Mouse (Mus musculus) 3T3-L1 (cell line): Measurements from ENCODE around the gene Gm20517.
"Not testable (repeated sequence)": the region's sequence is repeated elsewhere in the genome, so short reads cannot be mapped to it uniquely, and the experiment has no call there.

Experiments
- DNase-seq: peaks from one replicate; pipeline ENCODE4 v3.0.0-alpha.2; 2015; ENCODE audit warnings: low read depth, low spot score

Gene Gm20517

GRCm38 (mm10) chr17:47596839-47597164 lies 14.6 kb upstream of the Gm20517 start:
- no peak for DNase-seq

DNA sequence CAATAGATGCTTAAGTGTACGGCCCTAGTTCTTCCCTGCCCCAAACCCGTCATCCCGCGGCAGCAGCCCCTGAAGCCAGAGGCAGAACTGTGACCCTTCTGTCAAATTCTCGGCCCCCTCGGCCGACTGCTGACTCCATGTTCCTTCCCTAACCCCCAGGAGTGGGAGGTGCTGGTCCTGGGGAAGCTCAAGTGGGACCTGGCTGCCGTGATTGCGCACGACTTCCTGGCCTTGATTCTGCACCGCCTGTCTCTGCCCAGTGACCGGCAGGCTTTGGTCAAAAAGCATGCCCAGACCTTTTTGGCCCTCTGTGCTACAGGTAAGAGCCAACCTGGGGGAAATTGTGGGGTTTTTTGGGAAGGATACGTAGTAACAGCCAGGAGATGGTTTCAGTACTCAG lies 14.1 kb upstream of the Gm20517 start:
- no peak for DNase-seq

- peak; percentile 62 for DNase-seq
Observed at GRCm38 (mm10) chr17:47597838-47598579, 13.4 kb upstream of the Gm20517 start.

DNA sequence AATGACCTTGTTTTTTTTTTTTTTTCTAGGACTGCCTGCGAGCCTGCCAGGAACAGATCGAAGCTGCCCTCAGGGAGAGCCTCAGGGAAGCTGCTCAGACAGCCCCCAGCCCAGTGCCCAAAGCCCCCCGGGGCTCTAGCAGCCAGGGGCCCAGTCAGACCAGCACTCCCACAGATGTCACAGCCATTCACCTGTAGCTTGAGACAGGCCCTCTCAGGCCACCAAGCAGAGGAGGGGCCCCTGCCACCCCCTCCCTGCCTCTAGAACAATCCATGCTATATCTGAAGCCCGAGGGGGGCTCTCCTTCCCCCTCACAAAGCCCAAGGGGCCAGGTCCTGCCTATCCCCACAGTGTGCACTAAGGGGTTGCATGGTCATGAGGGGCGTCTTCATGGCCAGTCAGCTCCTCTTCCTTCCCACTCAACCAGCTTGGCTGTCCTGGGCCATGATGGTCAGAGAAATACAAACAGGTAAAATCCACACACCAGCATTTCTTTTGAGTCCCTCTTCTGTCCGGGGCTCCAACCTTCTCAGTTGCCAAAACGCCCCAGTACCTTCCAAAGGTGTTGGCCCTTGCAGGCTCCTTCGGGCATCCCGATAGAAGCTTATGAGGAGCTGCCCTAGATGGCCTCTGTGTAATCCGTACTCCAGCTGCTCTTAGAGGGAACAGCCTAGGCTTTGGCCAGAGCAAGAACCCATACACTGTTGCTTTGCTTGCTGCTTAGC lies 12.6 kb upstream of the Gm20517 start:
- DNase-seq = not testable (repeated sequence)

DNA sequence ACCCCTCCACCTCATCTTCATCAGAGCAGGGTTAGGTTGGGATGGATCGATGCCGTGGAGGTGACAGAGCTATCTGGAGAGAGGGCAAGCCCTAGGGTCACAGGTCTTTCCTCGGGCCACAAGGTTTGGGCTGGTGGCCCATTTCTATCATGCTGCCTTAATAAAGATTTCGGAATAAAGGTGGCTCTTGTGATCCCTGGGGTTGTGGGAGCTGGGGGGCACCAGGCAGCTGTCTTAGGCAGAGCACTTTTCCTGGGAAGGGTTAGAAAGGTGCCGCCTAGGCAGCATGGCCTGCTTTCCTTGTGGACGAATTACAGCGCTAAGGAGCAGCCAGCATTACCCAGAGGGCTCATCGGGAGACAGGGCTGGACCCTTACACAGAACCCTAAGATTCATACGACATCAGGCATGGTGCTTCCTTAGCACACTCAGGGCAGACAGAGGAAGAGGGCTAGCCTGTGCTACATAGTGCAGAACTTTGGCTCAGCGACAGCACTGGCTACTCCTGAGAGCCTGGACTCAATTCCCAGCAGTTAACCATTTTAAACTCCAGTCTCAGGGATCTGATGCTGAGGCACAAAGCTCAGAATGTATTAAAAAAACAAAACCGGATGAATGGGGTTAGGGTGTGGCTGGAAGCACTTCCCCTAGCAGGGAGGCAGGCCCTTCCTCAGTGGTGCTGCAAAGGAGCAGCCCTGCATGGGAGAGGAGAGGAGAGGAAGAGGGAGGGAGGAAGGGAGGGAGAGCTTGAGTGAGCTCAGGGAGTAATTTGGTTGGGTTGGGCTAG lies 11.7 kb upstream of the Gm20517 start:
- DNase-seq = peak; percentile 26

GRCm38 (mm10) chr17:47600601-47601388 lies 10.6 kb upstream of the Gm20517 start:
- DNase-seq = no peak

DNA sequence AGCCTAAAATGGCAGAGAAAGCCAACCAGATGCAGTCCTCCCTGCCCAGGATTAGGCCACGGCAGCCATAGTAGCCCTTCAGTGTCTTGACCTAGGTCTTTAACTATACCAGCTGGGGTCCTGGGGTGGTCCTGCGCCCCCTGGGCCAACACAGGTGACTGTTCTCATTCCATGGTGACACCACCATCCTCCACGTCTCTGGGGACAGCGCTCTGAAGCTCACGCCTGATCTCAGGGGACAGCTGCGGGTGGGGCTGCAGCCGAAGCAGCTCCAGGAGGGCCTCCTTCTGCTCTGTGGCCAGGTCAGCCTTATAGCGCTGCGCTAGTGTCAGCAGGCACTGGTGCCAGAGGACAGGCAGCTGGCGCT lies 10.0 kb upstream of the Gm20517 start:
- DNase-seq = no peak

DNA sequence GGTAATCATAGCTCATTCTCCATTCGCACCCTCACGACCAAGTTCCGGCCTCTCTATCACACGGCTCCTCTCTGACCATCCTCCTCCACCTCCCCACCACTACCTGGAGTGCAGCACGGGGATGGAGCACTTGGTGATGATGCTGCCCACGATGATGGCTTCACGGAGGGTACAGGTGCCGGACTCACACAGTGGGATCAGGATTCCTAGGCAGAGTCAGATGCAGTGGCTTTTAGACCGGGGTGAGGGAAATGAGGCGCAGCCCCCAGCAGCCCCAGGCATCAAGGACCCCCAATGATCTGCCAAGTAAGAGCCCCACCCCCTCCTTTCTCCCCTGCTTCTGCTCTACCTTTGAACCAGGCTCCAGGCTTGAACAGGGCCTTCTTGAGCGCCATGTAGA lies 9.1 kb upstream of the Gm20517 start:
- no peak for DNase-seq

GRCm38 (mm10) chr17:47606220-47606619 lies 5.2 kb upstream of the Gm20517 start:
- DNase-seq = peak; percentile 61

- no peak for DNase-seq
Observed at GRCm38 (mm10) chr17:47609182-47609581, 2.2 kb upstream of the Gm20517 start.

DNA sequence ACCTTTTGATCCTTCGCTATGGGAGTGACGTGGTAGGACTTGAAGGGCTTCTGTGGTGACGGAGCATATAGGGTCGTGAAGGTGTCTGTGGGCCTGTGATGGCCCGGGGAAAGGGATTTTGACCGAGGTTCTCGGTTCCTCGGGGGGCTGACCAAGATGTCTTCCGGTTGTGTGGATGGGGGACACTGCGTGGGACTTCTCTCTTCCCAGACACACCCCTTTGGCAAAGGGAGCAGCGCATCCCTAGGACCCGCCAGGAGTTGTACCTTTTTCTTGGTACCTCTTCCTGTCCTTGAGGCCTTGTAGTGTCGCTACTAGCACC lies 233 bp downstream of the Gm20517 start:
- DNase-seq = no peak

DNA sequence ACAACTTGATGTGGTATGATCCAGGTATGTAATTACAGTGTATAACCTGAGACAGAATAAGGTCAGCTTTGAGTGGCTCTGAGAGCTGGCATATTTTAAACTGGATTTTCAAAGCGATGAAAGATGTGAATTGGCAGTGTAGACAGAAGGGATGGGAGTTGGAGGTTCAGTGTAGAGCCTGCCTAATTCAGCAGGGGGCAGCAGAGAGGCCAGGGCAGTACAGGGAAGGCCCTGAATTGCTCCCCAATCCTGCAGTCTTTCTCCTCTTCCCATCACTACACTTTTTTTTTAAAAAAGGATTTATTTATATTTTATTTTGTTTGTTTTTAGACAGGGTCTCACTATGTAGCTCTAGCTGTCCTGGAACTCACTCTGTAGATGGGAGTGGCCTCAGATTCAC lies 2.6 kb downstream of the Gm20517 start:
- DNase-seq = peak; percentile 64

DNA sequence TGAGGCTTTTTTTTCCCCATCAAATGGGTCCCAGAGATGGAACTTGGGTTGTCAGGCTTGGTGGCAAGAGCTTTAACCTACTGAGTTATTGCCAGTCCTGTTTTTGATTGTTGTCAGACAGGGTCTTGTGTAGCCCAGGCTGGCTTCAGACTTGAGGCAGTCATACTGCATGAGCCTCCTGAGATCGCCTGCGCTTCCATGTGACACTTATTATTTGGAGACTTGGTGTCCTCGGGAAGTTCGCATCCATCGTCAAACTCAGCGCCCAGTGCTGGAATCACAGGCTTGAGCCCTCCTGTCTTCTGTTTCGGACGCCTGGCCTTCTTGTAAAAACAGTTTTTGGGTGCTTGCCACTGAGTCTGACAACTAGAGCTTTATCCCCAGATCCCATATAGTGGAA lies 4.7 kb downstream of the Gm20517 start:
- no peak for DNase-seq

DNA sequence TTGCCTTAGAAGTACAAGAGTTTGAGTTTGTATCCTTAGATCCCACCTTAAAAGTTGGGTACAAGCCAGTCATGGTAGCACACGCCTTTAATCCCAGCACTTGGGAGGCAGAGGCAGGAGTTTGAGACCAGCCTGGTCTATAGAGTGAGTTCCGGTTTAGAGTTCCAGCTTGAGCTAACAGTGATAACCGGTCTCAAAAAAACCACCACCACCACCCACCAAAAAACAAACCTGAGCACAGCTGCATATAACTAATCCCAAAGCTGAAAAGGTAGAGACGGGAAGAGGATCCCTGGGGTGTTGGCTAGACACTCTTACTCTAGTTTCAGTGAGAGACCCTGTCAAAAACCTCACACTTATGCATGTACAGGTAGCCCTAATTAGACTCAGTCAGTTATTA lies 5.3 kb downstream of the Gm20517 start:
- DNase-seq = no peak

GRCm38 (mm10) chr17:47617605-47618307 lies 6.4 kb downstream of the Gm20517 start:
- no peak for DNase-seq

GRCm38 (mm10) chr17:47618556-47619311 lies 7.3 kb downstream of the Gm20517 start:
- DNase-seq = no peak

- DNase-seq = no peak
Observed at GRCm38 (mm10) chr17:47622912-47623554, 11.6 kb downstream of the Gm20517 start.

DNA sequence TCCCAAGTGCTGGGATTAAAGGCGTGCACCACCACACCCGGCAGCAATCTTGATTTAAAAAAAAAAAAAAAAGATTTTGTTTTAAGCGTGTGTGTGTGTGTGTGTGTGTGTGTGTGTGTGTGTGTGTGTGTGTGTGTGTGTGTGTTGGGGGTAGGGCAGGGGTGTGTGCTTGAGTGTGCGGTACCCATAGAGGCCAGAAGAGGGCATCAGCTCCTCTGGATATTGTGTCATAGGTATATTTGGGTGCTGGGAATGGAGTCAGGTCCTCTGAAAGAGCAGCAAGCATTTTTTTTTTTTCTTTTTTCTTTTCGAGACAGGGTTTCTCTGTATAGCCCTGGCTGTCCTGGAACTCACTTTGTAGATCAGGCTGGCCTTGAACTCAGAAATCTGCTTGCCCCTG lies 13.2 kb downstream of the Gm20517 start:
- not testable (repeated sequence) for DNase-seq

- DNase-seq = no peak
Observed at GRCm38 (mm10) chr17:47625088-47625487, 13.7 kb downstream of the Gm20517 start.

DNA sequence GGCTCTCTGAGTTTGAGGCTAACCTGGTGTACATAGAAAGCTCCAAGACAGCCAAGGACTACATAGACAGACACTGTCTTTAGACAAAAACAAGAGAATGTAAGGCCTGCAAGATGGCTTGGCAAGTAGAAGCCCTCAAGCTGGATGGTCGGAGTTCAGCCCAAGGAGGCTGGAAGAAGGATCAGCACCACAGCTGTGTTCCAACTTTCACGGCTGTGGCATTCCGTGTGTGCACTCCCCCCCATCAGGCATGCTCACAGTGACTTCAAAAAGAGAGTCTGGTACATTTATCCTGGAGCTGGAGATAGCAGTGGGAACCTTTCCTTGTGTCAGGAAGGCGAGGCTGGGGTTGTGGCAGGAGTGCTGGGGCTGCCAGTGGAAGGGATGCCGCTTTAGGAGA lies 14.6 kb downstream of the Gm20517 start:
- DNase-seq = no peak
